Mouse (Mus musculus) intestine, embryonic 16.5 days (tissue): Measurements from ENCODE around the gene Hoxd10. TPM values are rescaled to one million over a fixed set of nuclear protein-coding genes. Genes with fewer than 3 reads are reported as not detected.

Experiments
- ATAC-seq: fragments of 200-750 bp; cut with Nextera tagmentation; 2 replicates; pipeline ENCODE4 v1.8.0; 2017; ENCODE audit warnings: moderate TSS enrichment, moderate library complexity
- H3K27ac ChIP-seq: fragments of 300-500 bp; sonication (generic); 2 replicates; pipeline ENCODE4 v1.5.1; 2014; ENCODE audit warnings: mild to moderate bottlenecking, low read length
- H3K27me3 ChIP-seq: fragments of 300-500 bp; sonication (generic); replicated peaks from 2 replicates; pipeline ENCODE4 v1.6.1; 2014; ENCODE audit warnings: low read length, control low read depth, mixed read lengths; ENCODE audit not compliant: control insufficient read depth, insufficient read depth
- H3K36me3 ChIP-seq: fragments of 300-500 bp; sonication (generic); 2 replicates; pipeline ENCODE4 v1.6.1; 2014; ENCODE audit warnings: low read length, control low read depth; ENCODE audit not compliant: control insufficient read depth, insufficient read depth
- H3K4me1 ChIP-seq: fragments of 300-500 bp; sonication (generic); 2 replicates; pipeline ENCODE4 v1.6.1; 2014; ENCODE audit warnings: low read length, control low read depth, mixed read lengths; ENCODE audit not compliant: control insufficient read depth, insufficient read depth
- H3K4me2 ChIP-seq: fragments of 300-500 bp; sonication (generic); 2 replicates; pipeline ENCODE4 v1.6.1; 2014; ENCODE audit warnings: low read depth, low read length, control low read depth
- H3K4me3 ChIP-seq: fragments of 300-500 bp; sonication (generic); 2 replicates; pipeline ENCODE4 v1.5.1; 2014; ENCODE audit warnings: mild to moderate bottlenecking, low read length
- H3K9ac ChIP-seq: fragments of 300-500 bp; sonication (generic); 2 replicates; pipeline ENCODE4 v1.6.1; 2014; ENCODE audit warnings: low read depth, low read length
- H3K9me3 ChIP-seq: fragments of 300-500 bp; sonication (generic); 2 replicates; pipeline ENCODE4 v1.6.1; 2016; ENCODE audit warnings: low read length, control low read depth; ENCODE audit not compliant: control insufficient read depth
- WGBS: fragments of 180-500 bp; shearing (Covaris S2); extraction: QIAGEN DNeasy Blood & Tissue Kit; methylation state at CpG from one replicate; pipeline ENCODE4 v1.1.7; 2014; 5-methylcytosine and 5-hydroxymethylcytosine counted together
- polyA plus RNA-seq: library from polyadenylated mRNA; unstranded; fragments of >200 nt; fragmentation: Nextera tagmentation; extraction: Ambion mirVana; gene quantifications from 2 replicates; pipeline ENCODE4 v1.2.1, GENCODE M21; 2015

Hoxd10 gene
- polyA plus RNA-seq, 1 experiment from 2014 or later, result 4.4 TPM

DNA sequence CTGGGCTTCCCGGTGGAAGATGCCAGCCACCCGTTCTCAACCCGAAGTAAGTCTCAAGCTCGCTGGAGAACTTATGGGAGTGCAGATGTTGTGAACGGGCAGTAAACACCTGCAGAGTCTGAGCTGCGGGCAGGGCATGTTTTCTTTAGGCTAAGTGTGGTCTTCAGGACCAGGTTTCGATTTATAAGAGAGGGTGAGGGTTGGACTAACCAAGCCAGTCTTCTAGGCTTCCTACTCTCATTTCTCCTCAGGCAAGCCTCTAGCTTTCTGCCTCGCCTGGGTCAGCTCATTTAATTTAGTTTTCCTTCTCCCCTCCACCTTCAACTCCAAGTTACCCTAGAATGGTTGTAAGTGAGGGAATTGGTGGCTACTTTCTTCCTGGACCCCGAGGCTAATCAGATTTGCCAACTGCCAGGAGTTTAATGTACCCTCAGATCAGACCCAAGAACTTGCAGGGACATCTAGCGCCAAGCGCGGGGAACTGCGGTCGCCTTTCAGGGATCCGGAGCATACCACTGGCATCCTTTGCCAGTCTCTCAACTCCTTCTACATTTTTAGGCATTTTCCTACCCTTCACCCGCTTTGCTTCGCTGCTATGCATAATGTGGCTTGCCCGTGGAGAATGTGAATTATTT, 28.3 kb upstream of the Hoxd10 start:
- H3K9ac ChIP-seq, result no peak overlapping the region
- H3K4me3 ChIP-seq, result no peak overlapping the region
- no peaks in the 10 kb centered on the region for H3K9me3 ChIP-seq
- H3K36me3 ChIP-seq, result no peaks in the 10 kb centered on the region
- WGBS, result 4% methylated on average over 18 of the region's 18 CpGs
- no peak overlapping the region for H3K27ac ChIP-seq
- H3K27me3 ChIP-seq, result peaks cover 79% of the 10 kb centered on the region
- no peak for ATAC-seq
- no peak overlapping the region for H3K4me2 ChIP-seq
- H3K4me1 ChIP-seq, result peaks cover 8% of the 10 kb centered on the region

DNA sequence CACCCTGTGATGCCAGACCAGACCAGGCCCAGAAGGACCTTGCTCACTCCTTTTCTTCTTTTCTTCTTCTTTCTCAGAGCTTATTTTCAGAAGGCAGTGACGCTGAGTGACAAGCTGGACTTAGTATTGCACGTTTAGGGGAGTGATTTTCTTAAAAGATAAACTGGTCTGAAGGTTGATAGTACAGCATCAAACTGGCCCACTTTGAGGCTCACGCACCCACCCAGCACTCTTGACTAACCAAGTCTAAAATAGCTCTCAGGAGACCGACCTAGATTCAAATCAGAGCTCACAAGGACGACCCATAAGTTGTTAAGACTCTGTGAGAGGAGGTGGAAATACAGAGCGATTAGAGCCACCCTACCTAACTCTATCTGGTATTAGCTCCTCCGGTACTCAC, 25.3 kb upstream of the Hoxd10 start:
- H3K27ac ChIP-seq, result no peak overlapping the region
- H3K9me3 ChIP-seq, result no peaks in the 10 kb centered on the region
- no peak overlapping the region for H3K4me2 ChIP-seq
- ATAC-seq, result no peak
- WGBS, result 5% methylated on average over 7 of the region's 7 CpGs
- no peaks in the 10 kb centered on the region for H3K36me3 ChIP-seq
- H3K4me1 ChIP-seq, result peaks cover 11% of the 10 kb centered on the region
- peaks cover 82% of the 10 kb centered on the region for H3K27me3 ChIP-seq
- no peak overlapping the region for H3K4me3 ChIP-seq
- no peak overlapping the region for H3K9ac ChIP-seq

DNA sequence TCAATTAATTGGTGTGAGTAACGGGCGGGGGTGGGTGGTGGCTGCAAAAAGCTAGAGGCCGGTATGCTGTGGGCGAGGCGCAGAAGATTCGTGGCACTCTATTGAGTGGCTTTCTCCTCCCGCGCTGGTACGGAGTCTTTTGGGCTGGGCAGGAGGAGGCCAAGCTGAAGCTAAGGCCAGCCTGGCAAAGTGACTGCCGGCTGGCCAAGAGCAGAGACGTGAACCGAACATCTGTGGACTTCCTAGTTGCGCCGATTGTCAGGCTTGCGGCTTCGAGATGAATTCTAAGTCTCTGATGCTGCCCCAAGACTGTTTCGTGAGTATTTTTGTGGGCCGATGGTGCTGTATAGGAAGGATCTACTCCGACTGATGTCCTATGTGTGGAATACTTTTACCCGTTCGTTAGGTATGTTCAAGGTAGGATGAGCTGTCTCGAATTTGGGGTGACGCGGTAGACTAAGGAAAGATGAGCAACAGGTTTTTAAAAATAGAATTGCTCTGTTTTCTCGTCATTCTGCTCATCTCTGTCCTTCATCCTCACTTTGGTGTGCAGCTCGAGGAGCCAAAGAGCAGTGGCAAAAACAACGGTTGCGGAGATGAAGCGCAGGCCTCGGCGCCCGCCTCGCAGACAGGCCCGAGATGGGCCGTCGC, 24.4 kb upstream of the Hoxd10 start:
- Histone ChIP-seq H3K27me3 (peaks cover 80% of the 10 kb centered on the region), H3K4me3 (peak overlapping the region; percentile 48; the same call in 1 of the 2 replicates), H3K36me3 (no peaks in the 10 kb centered on the region), H3K9me3 (no peaks in the 10 kb centered on the region), H3K4me1 (peaks cover 11% of the 10 kb centered on the region), H3K9ac (no peak overlapping the region), H3K27ac (no peak overlapping the region), H3K4me2 (no peak overlapping the region)
- ATAC-seq, result no peak
- WGBS, result 2% methylated on average over 36 of the region's 36 CpGs

DNA sequence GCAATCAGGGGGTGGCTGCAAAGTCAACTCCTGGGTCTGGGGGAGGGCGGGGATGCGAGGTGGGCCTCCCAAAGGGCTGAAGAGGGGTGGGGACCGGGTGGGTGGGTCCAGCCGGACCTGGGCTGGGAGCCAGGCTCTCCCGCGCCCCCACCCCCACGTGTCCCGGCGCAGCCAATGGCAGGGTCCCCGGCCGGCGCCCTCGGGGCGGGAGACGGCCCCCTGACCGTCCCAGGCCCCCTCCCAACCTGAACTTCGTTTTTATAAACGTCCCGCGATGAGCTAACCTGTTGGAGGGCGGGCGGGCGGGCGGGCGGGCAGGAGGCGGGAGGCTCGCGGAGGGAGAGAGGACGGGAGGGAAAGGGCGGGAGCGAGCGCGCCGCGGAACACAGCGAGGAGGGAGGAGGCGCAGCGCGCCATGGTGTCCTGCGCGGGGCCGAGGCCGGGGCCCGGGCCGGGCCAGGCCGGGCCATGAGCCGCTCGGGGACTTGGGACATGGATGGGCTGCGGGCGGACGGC, 23.8 kb upstream of the Hoxd10 start, which contains the start of gene Hoxd13:
TSS of gene Hoxd13 (plus strand) at position 469 of the 516 bp plus-strand sequence.
- no peaks in the 10 kb centered on the region for H3K9me3 ChIP-seq
- H3K4me3 ChIP-seq, result peak within 1 kb of the TSS; percentile 48
- 0% methylated on average over 20 of the region's 51 CpGs for WGBS
- peak; percentile 78 for ATAC-seq
- H3K4me2 ChIP-seq, result peak within 1 kb of the TSS; percentile 75
- peaks cover 12% of the 10 kb centered on the region for H3K4me1 ChIP-seq
- H3K9ac ChIP-seq, result no peak within 1 kb of the TSS
- no peak within 1 kb of the TSS for H3K27ac ChIP-seq
- H3K27me3 ChIP-seq, result peaks cover 80% of the 10 kb centered on the region
- no peaks in the 10 kb centered on the region for H3K36me3 ChIP-seq

DNA sequence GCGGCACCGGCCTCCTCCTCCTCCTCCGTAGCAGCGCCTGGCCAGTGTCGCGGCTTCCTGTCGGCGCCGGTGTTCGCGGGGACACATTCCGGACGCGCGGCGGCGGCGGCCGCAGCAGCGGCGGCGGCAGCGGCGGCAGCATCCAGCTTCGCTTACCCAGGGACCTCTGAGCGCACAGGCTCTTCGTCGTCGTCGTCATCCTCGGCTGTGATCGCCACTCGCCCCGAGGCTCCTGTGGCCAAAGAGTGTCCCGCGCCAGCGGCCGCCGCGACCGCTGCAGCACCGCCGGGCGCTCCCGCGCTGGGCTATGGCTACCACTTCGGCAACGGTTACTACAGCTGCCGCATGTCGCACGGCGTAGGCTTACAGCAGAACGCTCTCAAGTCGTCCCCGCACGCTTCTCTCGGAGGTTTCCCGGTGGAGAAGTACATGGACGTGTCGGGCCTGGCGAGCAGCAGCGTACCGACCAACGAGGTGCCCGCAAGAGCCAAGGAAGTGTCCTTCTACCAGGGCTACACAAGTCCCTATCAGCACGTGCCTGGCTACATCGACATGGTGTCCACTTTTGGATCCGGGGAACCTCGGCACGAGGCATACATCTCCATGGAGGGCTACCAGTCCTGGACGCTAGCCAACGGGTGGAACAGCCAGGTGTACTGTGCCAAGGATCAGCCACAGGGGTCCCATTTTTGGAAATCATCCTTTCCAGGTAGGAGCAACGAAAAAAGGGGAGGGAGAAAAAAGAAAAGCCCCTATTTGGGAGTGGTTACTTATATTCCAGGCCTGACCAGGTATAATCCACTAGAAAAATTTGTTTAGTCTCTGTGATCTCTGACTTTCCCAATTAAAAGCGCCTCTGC, 23.1 kb upstream of the Hoxd10 start:
- H3K27ac ChIP-seq, result no peak overlapping the region
- H3K9ac ChIP-seq, result no peak overlapping the region
- H3K4me3 ChIP-seq, result peak overlapping the region; percentile 48
- under 1% methylated on average over 73 of the region's 74 CpGs for WGBS
- peaks cover 13% of the 10 kb centered on the region for H3K4me1 ChIP-seq
- H3K4me2 ChIP-seq, result peak overlapping the region; percentile 75
- H3K36me3 ChIP-seq, result no peaks in the 10 kb centered on the region
- H3K9me3 ChIP-seq, result no peaks in the 10 kb centered on the region
- ATAC-seq, result peak; percentile 51
- peaks cover 82% of the 10 kb centered on the region for H3K27me3 ChIP-seq

DNA sequence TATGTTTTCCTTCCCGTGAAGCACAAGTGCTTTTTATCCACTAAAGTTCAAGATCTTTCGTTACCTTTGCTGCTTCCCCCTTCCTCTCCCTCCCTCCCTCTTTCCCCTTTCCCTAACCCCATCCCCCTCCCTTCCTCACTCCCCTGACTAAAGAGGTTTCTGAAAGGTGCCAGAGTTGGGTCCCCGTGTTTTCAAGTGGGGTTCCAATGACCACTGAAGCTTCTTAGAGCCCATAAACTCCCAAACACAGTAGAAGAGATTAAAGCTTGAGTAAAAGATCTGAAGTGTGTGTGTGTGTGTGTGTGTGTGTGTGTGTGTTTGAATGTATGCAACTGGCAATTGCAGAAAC, 22.5 kb upstream of the Hoxd10 start:
- no peak for ATAC-seq
- WGBS, result 3% methylated on average over 3 of the region's 3 CpGs

DNA sequence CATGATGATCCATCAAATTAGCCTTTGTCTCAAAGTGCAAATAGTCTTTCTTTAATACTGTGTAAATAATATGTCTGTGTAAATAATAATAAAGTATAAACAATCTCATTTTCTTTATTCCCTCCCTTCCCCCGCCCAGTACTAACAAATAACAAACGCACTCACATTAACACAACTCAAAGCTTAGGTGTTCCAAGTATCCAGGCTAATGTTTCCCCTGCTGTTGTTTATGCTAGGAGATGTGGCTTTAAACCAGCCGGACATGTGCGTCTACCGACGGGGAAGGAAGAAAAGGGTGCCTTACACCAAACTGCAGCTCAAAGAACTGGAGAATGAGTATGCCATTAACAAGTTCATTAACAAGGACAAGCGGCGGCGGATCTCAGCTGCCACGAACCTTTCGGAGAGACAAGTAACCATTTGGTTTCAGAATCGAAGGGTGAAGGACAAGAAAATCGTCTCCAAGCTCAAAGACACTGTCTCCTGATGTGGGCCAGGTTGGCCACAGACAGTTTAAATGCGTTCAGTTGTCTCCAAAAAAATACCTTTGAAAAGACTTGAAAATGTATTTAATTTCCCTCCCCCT, 22.0 kb upstream of the Hoxd10 start:
- no peak overlapping the region for H3K4me2 ChIP-seq

More for the DNA sequence above, 22.5 kb upstream of the Hoxd10 start:
- H3K27ac ChIP-seq, result no peak overlapping the region
- no peaks in the 10 kb centered on the region for H3K9me3 ChIP-seq
- peaks cover 82% of the 10 kb centered on the region for H3K27me3 ChIP-seq
- no peak overlapping the region for H3K4me3 ChIP-seq
- no peak overlapping the region for H3K9ac ChIP-seq
- H3K36me3 ChIP-seq, result no peaks in the 10 kb centered on the region
- H3K4me2 ChIP-seq, result no peak overlapping the region
- peaks cover 13% of the 10 kb centered on the region for H3K4me1 ChIP-seq

DNA sequence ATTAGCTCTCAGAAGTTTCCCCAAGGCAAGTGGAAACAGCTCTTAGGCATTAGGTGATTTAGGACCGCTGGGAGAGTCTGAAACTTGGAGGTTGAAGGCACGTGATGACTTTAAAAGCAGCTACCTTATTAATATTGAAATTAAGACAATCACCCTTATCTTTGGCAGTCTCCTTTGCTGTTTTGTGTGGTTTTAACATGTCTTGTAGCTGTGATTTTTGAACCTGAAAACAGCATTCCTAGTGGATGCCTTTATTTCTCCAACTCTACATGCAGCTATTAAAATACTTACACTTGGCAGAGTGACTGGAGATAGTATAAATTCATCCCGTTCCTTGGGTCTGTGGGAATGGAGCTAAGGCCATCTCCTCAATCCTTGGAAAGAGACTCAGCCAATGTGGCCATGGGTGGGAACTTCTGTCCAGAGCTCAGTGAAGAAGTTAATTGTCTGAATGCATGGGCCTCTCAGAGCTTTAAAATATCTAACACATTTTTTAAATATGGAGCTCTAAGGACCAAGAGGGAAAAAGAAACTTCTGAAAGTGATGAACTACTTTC, 21.0 kb upstream of the Hoxd10 start:
- Histone ChIP-seq H3K4me2 (no peak overlapping the region), H3K27ac (no peak overlapping the region), H3K9ac (no peak overlapping the region), H3K36me3 (no peaks in the 10 kb centered on the region), H3K9me3 (no peaks in the 10 kb centered on the region), H3K4me1 (peaks cover 13% of the 10 kb centered on the region), H3K4me3 (no peak overlapping the region), H3K27me3 (peaks cover 85% of the 10 kb centered on the region)
- no peak for ATAC-seq
- WGBS, result 12% methylated on average over 3 of the region's 3 CpGs

More for the DNA sequence above, 22.0 kb upstream of the Hoxd10 start:
- Histone ChIP-seq H3K27me3 (peaks cover 82% of the 10 kb centered on the region), H3K9me3 (no peaks in the 10 kb centered on the region), H3K4me3 (no peak overlapping the region), H3K27ac (no peak overlapping the region), H3K4me1 (peaks cover 13% of the 10 kb centered on the region), H3K9ac (no peak overlapping the region), H3K36me3 (no peaks in the 10 kb centered on the region)
- 2% methylated on average over 14 of the region's 14 CpGs for WGBS
- ATAC-seq, result no peak

DNA sequence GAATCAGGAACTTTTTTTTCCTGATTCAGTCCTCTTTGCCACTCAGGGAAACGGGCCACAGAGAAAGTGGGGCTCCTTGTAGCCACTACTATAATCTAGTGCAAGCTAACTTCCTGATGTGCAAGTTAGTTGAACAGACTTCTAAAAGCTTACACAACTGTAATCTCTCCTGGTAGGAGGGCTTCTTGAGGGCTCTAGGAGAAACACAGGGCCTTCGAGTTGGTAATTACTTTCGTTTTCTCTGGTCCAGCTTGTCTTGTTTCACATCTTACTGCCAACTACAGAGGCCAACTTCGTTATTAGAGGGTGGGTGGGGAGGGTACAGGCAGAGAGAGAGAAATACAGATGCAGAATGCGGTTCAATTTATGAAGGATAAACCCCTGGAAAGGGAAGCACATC, 19.9 kb upstream of the Hoxd10 start:
- no peaks in the 10 kb centered on the region for H3K9me3 ChIP-seq
- H3K9ac ChIP-seq, result no peak overlapping the region
- no peak overlapping the region for H3K4me3 ChIP-seq
- WGBS, result 9% methylated on average over 5 of the region's 5 CpGs
- no peak for ATAC-seq
- H3K36me3 ChIP-seq, result no peaks in the 10 kb centered on the region
- peaks cover 87% of the 10 kb centered on the region for H3K27me3 ChIP-seq
- peaks cover 13% of the 10 kb centered on the region for H3K4me1 ChIP-seq
- H3K4me2 ChIP-seq, result no peak overlapping the region
- H3K27ac ChIP-seq, result no peak overlapping the region
